Mouse (Mus musculus) liver, embryonic 15.5 days (tissue): ENCODE measurements around the gene Sirpa. TPM values are rescaled to one million over a fixed set of nuclear protein-coding genes. Genes with fewer than 3 reads are reported as not detected.

ENCODE experiments used
- ATAC-seq: fragments of 200-750 bp; cut with Nextera tagmentation; 2 replicates; pipeline ENCODE4 v1.8.0; 2017; ENCODE audit warnings: moderate number of reproducible peaks, mild to moderate bottlenecking, moderate library complexity; ENCODE audit not compliant: insufficient read depth
- H3K27ac ChIP-seq: fragments of 300-500 bp; sonication (generic); replicated peaks from 2 replicates; pipeline ENCODE4 v1.5.1; 2015; ENCODE audit warnings: mild to moderate bottlenecking, inconsistent platforms
- H3K27me3 ChIP-seq: fragments of 300-500 bp; sonication (generic); 2 replicates; pipeline ENCODE4 v1.6.1; 2015; ENCODE audit warnings: mild to moderate bottlenecking, inconsistent platforms
- H3K36me3 ChIP-seq: fragments of 300-500 bp; sonication (generic); replicated peaks from 2 replicates; pipeline ENCODE4 v1.6.1; 2015; ENCODE audit warnings: moderate library complexity, mild to moderate bottlenecking, inconsistent platforms
- H3K4me1 ChIP-seq: fragments of 300-500 bp; sonication (generic); replicated peaks from 2 replicates; pipeline ENCODE4 v1.6.1; 2015; ENCODE audit warnings: inconsistent platforms
- H3K4me2 ChIP-seq: fragments of 300-500 bp; sonication (generic); 2 replicates; pipeline ENCODE4 v1.6.1; 2015; ENCODE audit warnings: moderate library complexity, mild to moderate bottlenecking, inconsistent platforms
- H3K4me3 ChIP-seq: fragments of 300-500 bp; sonication (generic); replicated peaks from 2 replicates; pipeline ENCODE4 v1.5.1; 2015; ENCODE audit warnings: mild to moderate bottlenecking, inconsistent platforms
- H3K9ac ChIP-seq: fragments of 300-500 bp; sonication (generic); 2 replicates; pipeline ENCODE4 v1.6.1; 2015; ENCODE audit warnings: moderate library complexity, mild to moderate bottlenecking, inconsistent platforms
- H3K9me3 ChIP-seq: fragments of 300-500 bp; sonication (generic); replicated peaks from 2 replicates; pipeline ENCODE4 v1.6.1; 2016; ENCODE audit warnings: inconsistent platforms
- WGBS: fragments of 180-500 bp; shearing (Covaris S2); methylation state at CpG from one replicate; pipeline ENCODE4 v1.1.7; 2015; ENCODE audit warnings: mixed read lengths; ENCODE audit not compliant: insufficient replicate concordance; 5-methylcytosine and 5-hydroxymethylcytosine counted together
- polyA plus RNA-seq: library from polyadenylated mRNA; unstranded; fragments of >200 nt; fragmentation: Nextera tagmentation; extraction: Ambion mirVana; gene quantifications from 2 replicates; pipeline ENCODE4 v1.2.1, GENCODE M21; 2015

Gene Sirpa
- polyA plus RNA-seq, 1 experiment from 2014 or later = 25.4 TPM

DNA sequence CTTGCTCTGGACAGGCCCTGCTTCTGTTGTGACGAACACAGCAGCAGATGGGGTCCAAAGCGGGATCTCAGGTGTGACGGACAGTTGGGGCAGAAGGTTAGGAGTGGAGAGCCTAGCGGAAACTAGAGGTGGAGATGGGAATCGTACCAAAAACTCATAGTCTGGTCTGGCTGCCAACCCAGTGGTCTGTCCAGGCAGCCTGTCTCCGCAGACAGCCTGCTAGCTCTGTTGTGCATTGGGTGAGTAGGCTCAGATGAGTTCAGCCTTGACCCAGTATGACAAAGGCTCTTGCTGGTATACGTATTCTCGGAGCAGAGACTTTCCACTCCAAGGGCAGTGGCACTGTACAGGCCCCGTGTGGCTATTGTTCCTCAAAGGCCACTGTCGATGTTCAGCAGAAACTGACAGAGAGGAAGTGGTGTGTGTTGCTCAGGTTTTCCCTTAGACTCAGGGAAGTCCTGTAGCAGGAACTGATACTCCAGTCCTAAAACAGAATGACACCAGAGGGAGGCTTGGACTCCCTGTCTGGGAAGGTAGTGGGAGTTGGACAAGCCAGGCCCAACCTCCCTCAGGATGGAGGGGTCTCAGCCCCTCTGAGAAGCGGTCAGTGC, 6.6 kb upstream of the Sirpa start:
- 45% methylated on average over 11 of the region's 11 CpGs for WGBS
- H3K27ac ChIP-seq = 0 out of 2 replicates have a peak overlapping the region, but pooled peaks have one; percentile 53
- no peaks in the 10 kb centered on the region for H3K36me3 ChIP-seq
- ATAC-seq = 0 out of 2 replicates have a peak, but pooled peaks have one; percentile 38
- no peaks in the 10 kb centered on the region for H3K27me3 ChIP-seq
- H3K4me1 ChIP-seq = peaks cover 10% of the 10 kb centered on the region; the same call in 1 of the 2 replicates
- H3K4me2 ChIP-seq = no peak overlapping the region
- no peak overlapping the region for H3K4me3 ChIP-seq
- no peak overlapping the region for H3K9ac ChIP-seq
- H3K9me3 ChIP-seq = no peaks in the 10 kb centered on the region

DNA sequence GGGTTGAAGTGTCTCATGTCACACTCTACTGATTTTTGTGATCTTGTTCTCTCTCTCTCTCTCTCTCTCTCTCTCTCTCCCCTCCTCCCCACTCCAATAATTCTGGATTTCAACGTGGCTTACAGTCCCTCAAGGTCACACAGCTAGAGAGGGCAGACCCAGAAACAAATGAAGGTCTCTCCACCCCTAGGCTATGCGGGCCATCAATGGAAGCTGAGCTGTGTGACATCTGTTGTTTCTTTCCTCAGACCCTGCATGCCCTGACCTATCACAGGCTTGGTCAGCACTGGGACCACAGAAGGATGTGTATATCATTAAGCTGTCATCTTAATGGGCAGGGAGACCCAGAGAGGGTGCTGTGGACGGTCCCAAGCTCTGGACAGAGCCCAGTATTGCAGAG, 5.4 kb upstream of the Sirpa start:
- Histone ChIP-seq H3K4me3 (no peak overlapping the region), H3K27me3 (peaks cover 4% of the 10 kb centered on the region), H3K9me3 (no peaks in the 10 kb centered on the region), H3K4me2 (no peak overlapping the region), H3K27ac (no peak overlapping the region), H3K36me3 (no peaks in the 10 kb centered on the region), H3K9ac (no peak overlapping the region), H3K4me1 (peaks cover 10% of the 10 kb centered on the region; the same call in 1 of the 2 replicates)
- no peak for ATAC-seq
- WGBS = 41% methylated on average over 3 of the region's 3 CpGs

DNA sequence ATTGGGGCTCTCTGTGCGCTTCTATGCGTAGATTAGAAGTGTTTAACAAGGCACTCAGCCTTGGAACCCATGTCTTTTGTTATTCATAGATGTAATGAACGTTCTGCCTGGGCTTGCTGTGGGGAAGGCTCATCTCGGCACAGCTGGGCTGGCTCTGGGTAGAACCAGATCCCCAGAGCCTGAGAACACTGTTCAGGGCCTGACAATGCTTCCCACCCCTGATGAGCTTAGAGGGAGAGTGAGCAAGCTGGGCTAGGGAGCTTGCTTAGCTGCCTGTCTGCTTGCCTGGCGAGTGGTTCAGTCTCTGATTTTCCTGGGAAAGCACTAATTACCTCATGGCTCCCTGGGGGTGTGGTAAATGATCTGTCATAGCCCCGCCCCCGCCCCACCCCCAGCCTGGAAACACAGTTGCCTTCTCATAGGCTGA, 4.8 kb upstream of the Sirpa start:
- Histone ChIP-seq H3K9me3 (no peaks in the 10 kb centered on the region), H3K4me1 (peaks cover 10% of the 10 kb centered on the region; the same call in 1 of the 2 replicates), H3K27ac (no peak overlapping the region), H3K4me2 (no peak overlapping the region), H3K9ac (no peak overlapping the region), H3K27me3 (peaks cover 10% of the 10 kb centered on the region), H3K4me3 (no peak overlapping the region), H3K36me3 (no peaks in the 10 kb centered on the region)
- ATAC-seq = no peak
- 45% methylated on average over 7 of the region's 7 CpGs for WGBS

DNA sequence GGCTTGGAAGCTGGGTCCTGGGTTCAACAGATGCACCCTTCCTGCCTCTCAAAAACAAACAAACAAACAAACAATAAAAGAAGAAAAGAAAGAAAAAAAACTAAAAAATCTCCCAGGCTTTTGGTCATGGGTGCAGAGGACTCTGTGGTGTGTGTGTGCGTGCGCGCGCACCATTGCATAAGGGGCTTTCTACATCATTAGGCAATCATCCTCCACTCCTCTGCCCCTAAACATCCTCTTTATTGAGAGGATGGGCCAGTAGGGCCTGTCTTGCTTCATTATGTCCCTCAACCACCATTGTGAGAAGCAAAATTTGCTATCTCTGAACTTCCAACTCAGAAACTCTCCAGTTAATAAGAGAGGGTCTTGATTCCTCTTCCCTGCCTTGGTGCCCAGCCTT, 738 bp upstream of the Sirpa start:
- Histone ChIP-seq H3K27me3 (peaks cover 32% of the 10 kb centered on the region), H3K27ac (peak overlapping the region; percentile 82), H3K4me1 (peaks cover 10% of the 10 kb centered on the region; the same call in 1 of the 2 replicates), H3K9ac (no peak overlapping the region), H3K36me3 (no peaks in the 10 kb centered on the region), H3K4me3 (peak overlapping the region; percentile 60), H3K4me2 (peak overlapping the region; percentile 64), H3K9me3 (no peaks in the 10 kb centered on the region)
- no peak for ATAC-seq
- WGBS = 68% methylated on average over 4 of the region's 4 CpGs

DNA sequence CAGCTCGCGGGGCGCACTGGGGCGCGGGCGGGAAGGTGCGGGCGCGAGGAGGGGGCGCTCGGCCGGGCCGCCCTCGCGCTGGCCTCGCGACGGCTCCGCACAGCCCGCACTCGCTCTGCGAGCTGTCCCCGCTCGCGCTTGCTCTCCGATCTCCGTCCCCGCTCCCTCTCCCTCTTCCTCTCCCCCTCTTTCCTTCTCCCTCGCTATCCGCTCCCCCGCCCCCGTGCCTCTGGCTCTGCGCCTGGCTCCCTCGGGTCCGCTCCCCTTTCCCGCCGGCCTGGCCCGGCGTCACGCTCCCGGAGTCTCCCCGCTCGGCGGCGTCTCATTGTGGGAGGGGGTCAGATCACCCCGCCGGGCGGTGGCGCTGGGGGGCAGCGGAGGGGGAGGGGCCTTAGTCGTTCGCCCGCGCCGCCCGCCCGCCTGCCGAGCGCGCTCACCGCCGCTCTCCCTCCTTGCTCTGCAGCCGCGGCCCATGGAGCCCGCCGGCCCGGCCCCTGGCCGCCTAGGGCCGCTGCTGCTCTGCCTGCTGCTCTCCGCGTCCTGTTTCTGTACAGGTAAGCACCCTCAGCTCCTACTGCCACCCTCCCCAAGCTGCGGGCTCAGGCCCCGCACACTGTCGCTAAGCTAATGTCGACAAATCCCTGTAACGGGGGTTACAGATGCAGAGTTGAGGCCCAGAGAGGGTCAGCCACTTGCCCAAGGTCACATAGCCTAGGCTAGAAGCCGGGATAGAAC, 673 bp downstream of the Sirpa start:
- Histone ChIP-seq H3K9me3 (no peaks in the 10 kb centered on the region), H3K4me3 (peak overlapping the region; percentile 60), H3K4me2 (peak overlapping the region; percentile 64), H3K9ac (peak overlapping the region; percentile 59), H3K4me1 (peaks cover 4% of the 10 kb centered on the region; the same call in 1 of the 2 replicates), H3K27me3 (peaks cover 32% of the 10 kb centered on the region), H3K36me3 (no peaks in the 10 kb centered on the region), H3K27ac (peak overlapping the region; percentile 82)
- under 1% methylated on average over 73 of the region's 77 CpGs for WGBS
- ATAC-seq = peak; percentile 29

DNA sequence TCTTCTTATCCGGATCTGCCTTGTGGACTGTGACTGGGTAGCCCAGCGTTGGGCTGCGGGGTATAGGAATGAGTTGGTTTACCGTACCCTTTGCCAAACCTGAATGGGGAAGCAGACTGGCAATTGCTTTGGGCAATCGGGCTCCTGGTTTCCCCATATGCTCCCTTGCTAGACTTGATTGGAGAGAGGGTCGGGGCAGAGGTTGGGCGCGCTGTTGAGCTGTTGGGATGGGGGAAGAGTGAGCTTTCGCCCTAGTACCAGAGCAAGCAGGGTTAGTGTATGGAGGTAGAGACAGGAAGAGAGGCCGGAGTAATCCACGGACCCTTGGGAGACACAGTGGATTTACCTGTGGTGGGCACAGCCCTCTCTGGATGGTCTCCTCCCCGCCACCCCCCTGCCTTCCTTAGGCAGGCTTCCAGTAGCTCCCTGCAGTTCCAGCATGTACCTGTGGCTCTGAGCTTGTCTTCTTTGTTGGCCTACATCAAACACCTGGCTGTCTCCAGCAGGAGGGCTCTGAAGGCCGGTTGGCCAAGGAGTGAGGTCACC, 1.3 kb downstream of the Sirpa start:
- WGBS = 8% methylated on average over 13 of the region's 13 CpGs
- peak overlapping the region; percentile 60 for H3K4me3 ChIP-seq
- peaks cover under 1% of the 10 kb centered on the region; the same call in 1 of the 2 replicates for H3K4me1 ChIP-seq
- ATAC-seq = no peak
- H3K36me3 ChIP-seq = no peaks in the 10 kb centered on the region
- H3K9ac ChIP-seq = peak overlapping the region; percentile 59; the same call in 1 of the 2 replicates
- peak overlapping the region; percentile 82 for H3K27ac ChIP-seq
- peak overlapping the region; percentile 64 for H3K4me2 ChIP-seq
- peaks cover 32% of the 10 kb centered on the region for H3K27me3 ChIP-seq
- H3K9me3 ChIP-seq = no peaks in the 10 kb centered on the region

DNA sequence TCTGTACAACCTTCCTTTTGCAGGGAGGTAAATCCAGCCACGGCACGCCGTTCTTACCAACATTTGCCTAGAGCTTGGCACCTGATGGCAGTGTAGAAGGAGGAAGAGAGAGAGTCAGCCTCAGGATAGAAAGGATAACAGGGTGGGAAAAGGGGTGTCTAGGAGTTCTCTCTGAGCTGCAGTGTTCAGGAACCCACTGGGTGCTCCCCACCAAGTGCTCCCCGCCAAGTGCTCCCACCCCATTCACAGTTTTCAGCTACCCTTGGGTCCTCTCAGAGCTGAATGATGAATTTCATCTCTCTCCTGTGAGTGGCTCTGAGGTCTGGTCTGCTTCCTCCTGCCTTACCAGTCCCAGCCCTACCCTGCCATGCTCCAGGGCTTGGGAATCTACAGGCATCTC, 1.9 kb downstream of the Sirpa start:
- Histone ChIP-seq H3K36me3 (no peaks in the 10 kb centered on the region), H3K4me3 (peak overlapping the region; percentile 60), H3K27ac (peak overlapping the region; percentile 82; the same call in 1 of the 2 replicates), H3K9ac (peak overlapping the region; percentile 59; the same call in 1 of the 2 replicates), H3K9me3 (no peaks in the 10 kb centered on the region), H3K4me2 (peak overlapping the region; percentile 64; the same call in 1 of the 2 replicates), H3K4me1 (peaks cover 6% of the 10 kb centered on the region; the same call in 1 of the 2 replicates), H3K27me3 (peaks cover 32% of the 10 kb centered on the region)
- WGBS = 64% methylated on average over 4 of the region's 4 CpGs
- ATAC-seq = no peak

DNA sequence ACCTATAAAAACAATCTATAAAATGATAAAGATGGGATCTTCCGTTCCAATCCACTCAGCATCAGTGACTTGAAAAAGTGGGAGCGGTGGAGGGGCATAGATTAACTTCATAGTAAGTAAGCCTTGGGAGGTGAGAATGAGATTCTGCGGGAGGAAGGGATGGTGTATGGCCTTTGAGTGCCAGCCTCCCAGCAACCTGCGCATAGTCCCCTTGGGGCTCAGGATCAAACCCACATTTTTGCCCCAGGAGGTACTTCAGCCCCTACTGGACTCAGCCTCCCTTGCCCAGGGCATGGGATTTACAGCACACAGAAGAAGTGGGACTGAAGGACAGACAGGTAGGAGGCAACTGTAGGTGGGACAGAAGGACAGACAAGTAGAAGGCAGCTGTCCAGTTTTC, 2.6 kb downstream of the Sirpa start:
- Histone ChIP-seq H3K4me3 (peak overlapping the region; percentile 60), H3K27me3 (peaks cover 32% of the 10 kb centered on the region), H3K9ac (no peak overlapping the region), H3K27ac (peak overlapping the region; percentile 82), H3K4me2 (peak overlapping the region; percentile 64), H3K36me3 (no peaks in the 10 kb centered on the region), H3K9me3 (no peaks in the 10 kb centered on the region), H3K4me1 (peaks cover 7% of the 10 kb centered on the region; the same call in 1 of the 2 replicates)
- 62% methylated on average over 4 of the region's 4 CpGs for WGBS
- ATAC-seq = no peak

DNA sequence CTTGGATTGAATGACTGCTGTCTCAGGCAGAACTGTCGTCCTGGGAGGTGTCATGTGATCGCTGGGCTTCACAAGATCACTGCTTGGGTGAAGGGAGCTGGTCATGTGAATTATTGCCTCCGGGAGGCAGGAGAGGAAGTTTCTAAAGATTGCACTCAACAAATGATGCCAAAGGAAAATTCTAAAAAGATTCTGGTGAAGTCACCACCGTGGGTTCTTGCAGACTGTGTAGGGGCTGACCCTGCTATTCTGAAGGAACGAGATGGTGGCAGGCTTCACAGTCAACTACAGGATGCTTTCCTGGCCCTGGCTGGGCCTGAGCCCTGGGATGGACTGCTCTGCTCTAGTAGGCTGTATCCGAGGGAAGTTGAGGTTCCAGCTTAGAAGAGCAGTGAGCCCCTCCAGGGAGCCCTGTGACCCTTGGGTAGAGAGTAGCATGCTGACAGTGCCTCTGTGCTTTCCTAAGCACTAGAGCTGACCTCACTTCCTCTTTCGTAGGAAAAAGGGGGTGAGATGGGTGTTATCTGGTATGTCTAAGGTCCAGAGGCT, 3.1 kb downstream of the Sirpa start:
- no peaks in the 10 kb centered on the region for H3K36me3 ChIP-seq
- H3K27ac ChIP-seq = peak overlapping the region; percentile 82
- H3K9ac ChIP-seq = no peak overlapping the region
- no peak for ATAC-seq
- WGBS = 12% methylated on average over 7 of the region's 7 CpGs
- no peaks in the 10 kb centered on the region for H3K9me3 ChIP-seq
- H3K27me3 ChIP-seq = peaks cover 32% of the 10 kb centered on the region
- peak overlapping the region; percentile 60; the same call in 1 of the 2 replicates for H3K4me3 ChIP-seq
- peak overlapping the region; percentile 64 for H3K4me2 ChIP-seq
- H3K4me1 ChIP-seq = peaks cover 7% of the 10 kb centered on the region; the same call in 1 of the 2 replicates

DNA sequence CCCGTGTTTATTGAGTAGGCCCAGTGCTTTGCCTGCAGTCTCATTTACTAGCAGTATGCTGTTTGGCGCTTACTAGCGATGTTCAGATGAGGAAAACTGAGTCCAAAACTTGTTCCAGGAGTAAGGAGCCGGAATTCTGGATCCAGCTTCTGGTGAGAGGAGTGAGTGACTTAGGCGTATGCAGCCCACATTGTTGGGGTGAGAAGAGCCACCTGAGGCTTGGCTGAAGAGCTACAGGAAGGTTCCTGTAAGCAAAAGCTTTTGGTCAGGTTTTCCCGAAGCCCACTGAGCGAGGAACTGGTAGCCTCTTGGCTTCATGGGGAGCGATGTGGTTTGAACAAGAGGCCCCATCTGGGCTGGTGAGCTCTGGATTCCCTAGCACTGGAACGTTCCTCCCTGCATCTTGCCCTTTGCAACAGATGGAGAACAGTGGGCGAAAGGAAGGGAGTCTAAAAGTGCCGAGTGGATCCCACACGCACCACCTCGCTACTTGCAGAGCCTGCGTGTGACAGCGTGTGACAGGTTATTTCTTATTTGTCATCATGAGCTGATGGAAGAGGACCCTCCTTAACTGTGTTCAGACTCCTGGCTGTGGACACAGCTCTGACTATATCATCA, 4.0 kb downstream of the Sirpa start:
- Histone ChIP-seq H3K9ac (no peak overlapping the region), H3K4me1 (peaks cover 12% of the 10 kb centered on the region; the same call in 1 of the 2 replicates), H3K4me2 (no peak overlapping the region), H3K27me3 (peaks cover 32% of the 10 kb centered on the region), H3K4me3 (no peak overlapping the region), H3K9me3 (no peaks in the 10 kb centered on the region), H3K27ac (no peak overlapping the region), H3K36me3 (no peaks in the 10 kb centered on the region)
- ATAC-seq = no peak
- 68% methylated on average over 15 of the region's 15 CpGs for WGBS
